Mouse (Mus musculus) layer of hippocampus, adult 9-10 months (tissue): ENCODE results near the gene Fryl.

Source experiments
- DNase-seq: peaks from one replicate; pipeline ENCODE4 v3.0.0; 2022; ENCODE audit warnings: low spot score

The Fryl gene

DNA sequence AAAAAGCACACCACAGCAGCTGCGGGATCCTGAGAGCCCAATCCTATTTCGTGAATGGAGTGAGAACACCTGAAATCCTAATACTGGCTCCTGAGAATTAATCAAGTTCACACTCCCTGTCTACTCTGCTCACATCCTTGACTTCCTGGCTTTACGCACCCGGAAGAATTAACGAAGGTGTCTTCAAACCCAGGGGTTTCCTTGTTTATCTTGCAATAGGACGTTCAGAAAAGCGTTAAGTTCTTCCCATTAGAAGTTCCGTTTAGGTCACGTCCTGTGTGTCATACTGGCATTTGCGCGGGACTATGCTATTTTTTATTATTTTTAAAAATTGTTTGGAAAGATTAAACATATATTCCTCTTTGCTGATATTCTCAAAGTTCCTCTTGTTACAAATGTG is 677 bp upstream of the Fryl start:
- no peak for DNase-seq

DNA sequence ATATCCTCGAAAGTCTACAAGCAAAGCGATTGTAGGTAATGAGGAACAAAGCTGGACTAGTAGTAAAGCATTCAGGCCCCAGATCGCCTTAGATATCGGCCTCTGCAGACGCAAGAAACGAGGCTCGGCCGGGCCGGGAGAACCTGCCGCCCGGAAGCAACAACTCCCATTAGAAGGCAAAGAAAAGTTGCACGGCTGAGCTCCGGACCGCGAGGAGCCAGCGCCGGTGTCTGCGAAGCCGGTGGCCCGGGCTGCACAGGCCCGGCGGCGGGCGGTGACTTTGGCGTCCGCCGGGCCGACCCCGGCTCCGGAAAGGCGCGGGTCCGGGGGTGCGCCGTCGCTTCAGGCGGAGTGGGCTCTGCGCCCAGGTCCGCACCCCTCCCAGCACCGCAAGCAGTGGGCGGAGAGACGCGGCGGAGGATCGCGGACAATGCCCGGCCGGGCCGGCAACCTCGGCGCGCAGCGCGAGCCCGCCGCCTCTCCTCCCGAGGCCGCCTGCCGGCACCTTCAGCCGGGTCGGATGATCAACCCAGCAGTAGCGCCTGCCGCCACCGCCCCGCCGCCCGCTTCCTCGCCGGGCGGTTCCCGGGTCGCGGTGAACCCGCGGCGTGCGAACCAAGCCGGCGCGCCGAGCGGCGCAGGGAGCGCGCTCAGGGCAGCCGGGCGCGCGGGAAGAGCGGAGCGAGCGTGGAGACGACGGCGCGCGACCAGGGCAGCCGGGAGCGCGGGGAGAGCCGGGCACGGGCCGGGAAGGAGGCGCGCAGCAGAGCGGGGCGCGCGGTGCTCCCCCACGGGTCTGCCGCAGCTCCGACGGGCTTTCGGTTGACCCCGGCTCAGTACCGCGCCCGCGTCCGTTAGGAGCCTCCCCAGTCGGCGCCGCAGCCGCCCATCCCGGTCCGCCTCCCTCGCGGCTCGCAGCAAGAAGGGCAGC is 833 bp downstream of the Fryl start:
- no peak for DNase-seq

DNA sequence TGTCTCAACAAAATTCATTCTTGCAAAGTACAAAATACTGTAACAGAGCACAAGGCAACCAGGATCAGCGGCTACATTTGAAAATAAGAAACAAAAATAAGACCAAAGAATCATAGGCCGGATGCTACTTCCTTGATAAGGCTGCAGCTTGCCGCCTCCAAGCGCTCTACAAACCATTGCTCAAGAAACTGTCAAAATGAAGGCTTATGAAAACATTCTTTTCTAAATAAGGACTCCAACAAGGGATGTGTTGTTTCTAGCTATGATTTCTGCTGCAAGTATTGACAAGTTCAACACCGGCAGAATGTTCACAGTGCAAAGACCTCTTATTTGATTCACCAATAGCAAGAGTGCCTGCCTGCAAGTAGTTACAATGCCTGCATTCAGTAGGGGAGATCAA is 1.8 kb downstream of the Fryl start:
- no peak for DNase-seq

DNA sequence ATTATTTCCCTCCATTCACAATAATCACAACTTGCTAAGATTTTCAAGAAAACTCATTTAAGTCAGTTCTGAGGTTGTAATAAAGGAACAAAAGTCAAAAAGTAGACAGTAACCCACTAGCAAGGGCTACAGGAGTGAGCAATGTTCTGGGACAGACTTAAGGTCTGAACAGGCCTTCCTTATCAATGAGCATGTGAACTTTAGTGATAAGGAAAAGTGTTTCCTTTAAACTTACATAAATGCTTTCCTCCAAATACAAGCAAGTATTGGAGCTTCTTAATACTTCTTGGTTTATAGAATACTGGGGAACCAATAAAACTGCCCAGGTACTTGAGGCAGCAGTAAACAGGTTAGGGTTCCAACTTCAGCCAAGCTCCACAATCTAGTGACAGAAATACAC is 3.7 kb downstream of the Fryl start:
- no peak for DNase-seq

DNA sequence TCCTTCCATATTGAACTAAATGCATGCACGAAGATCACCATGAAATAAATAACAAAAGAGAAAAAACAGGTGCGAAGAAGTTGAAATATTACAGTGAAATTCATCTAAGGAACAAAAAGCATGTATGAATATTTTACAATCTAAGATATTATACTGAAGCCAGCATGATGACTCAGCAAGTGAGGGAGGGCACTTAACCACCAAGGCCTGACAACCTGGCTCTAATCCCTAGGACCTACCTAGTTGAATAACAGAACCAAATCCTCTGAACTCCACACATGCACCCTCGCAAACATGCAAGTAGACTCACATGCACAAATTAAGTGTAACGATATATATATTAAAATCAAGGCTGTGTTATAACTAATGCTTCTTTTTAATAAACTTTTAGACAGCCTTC is 7.1 kb downstream of the Fryl start:
- no peak for DNase-seq

DNA sequence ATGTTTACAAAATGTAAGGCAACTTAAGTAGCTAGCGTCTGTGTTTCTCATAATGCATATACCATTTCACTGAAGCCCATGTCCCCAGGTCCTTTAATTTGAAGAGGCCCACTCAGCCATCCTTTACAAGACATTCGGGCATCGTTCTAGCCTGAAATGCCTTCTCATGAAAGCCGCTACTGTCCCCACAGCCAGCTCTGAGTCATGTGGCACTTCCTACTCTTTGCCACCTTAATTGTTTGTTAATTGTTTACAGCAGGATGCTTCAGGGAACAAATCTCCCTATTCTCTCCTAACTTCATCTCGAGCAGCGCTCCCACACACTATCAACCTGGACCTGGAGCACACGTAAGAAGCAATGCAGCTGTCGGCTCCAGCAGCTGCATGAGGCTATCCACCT is 8.2 kb downstream of the Fryl start:
- DNase-seq = no peak

DNA sequence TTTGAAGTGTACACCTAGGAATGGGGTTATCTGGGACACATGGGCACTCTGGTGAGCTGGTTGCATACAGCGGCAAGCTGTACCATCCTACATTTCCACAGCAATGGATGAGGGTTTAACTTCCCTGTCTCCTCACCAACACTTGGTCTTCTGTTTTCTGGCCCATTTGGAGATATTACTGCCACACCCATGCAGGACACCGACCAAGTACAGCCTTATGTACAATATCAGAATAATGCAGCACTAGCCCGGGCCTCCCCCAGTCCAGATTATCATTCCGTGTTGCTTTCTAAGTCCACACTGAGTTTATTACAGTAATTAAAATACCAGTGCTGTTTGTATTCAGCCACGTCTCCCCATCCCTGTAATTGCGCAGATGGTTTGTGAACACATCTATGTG is 10.0 kb downstream of the Fryl start:
- DNase-seq = no peak

DNA sequence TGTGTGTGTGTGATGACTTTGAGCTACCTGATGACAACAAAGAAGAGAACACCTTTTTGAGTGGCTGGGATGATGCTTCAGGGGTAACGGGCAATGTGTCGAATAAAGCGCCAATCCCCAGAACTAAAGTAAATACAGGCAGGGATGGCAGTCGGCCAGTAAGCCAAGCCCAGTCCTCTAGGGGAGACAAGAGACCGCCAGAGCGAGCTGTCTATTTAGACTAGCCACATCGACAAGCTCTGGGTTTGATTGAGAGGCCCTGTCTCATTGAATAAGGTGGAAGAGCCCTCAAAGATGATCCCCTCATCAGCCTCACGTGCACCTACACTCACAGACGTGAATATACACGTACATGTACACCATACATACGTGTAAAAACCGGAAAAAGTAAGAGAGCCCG is 12.0 kb downstream of the Fryl start:
- no peak for DNase-seq

DNA sequence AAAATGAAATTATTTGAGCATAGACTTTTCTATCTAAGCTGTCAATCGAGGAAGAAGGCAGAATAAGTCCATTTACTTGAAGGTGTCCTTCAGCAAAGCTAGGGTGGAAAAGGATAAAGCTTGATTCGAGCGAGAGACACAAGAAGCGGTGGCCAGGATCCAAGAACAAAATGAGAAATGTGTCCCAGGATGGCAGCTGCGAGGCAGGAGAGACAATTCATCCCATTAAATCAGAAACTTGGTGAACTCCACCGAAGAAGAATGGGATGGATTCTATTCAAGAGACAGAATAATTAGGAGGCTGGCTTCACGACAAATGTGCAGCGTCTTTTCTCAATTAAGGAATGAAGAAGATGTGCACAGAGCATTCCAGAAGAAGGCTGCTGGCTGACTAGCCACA is 14.5 kb downstream of the Fryl start:
- no peak for DNase-seq

DNA sequence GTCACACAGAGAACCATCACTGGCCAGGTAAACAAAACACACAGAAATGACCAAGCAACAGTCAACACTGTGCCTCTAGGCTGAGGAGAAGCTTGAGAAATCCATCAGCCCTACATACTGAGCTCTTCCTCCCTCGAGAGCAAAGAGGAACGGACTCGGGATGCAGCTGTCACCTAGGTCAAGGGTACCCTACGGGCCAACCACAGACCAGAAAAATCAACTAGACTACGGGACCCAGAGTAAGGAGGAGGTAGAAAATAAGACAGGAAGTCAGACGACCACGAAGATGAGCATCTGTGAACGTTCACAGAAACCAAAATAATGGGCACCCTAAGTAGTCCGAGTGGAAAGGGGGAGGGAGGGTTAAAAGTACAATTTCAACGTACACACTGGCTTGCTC is 15.1 kb downstream of the Fryl start:
- no peak for DNase-seq

DNA sequence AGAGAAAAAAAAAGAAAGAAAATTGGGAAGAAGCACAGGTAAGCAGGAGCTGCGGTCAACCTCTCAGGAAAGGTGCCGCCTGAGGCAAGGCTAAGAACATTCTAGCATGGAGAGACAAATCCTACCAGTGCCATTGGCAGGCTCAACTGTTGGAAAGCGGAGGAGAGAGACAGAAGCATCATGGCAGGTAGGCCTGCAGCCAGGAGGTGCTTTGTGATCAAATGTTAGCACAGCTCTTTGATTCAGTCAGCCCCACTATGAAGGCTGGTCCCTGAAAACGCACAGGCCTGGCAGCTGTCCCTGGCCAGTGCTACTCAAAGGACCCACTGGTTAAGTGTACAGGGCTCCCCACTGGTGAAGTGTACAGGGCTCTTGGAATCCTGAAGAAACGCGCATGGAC is 16.0 kb downstream of the Fryl start:
- no peak for DNase-seq

DNA sequence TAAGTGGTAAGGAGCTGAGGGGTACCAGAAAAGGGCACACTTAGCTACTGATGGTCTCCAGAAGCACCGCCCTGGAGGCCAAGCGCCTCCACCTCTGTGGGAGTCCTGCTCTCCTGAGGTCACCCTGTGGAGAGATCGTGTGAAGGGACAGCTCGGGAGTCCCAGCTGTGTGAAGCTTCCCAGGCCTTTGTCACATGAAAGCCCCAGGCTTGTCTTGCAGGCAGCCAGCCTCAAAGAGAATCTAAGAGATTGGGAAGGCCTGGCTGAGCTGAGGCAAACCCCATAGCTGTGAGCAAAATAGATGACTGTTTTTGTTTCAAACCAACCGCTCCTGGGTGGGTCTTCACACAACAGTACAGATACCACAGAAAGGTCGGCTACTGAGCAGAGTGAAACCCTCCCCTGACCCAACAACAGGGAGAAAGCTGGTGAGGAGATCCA is 19.5 kb downstream of the Fryl start:
- no peak for DNase-seq

DNA sequence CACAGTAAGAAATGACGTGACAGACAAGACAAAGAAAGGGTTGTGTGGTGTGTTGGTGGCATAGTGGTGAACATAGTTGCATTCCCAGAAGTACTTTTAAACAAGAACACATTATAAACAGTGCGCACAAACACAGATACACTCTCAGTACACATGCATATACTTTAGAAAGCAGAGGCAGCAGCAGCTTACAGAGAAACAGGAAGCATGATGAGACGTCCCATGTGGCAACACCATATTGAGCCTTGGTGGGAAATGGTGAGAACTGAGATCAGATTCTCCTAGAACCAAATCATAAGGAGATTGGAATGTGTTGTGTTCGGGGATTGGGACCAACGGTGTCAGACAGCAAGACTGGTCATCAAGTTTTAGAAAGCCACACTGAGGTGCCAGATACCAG is 21.2 kb downstream of the Fryl start:
- no peak for DNase-seq

DNA sequence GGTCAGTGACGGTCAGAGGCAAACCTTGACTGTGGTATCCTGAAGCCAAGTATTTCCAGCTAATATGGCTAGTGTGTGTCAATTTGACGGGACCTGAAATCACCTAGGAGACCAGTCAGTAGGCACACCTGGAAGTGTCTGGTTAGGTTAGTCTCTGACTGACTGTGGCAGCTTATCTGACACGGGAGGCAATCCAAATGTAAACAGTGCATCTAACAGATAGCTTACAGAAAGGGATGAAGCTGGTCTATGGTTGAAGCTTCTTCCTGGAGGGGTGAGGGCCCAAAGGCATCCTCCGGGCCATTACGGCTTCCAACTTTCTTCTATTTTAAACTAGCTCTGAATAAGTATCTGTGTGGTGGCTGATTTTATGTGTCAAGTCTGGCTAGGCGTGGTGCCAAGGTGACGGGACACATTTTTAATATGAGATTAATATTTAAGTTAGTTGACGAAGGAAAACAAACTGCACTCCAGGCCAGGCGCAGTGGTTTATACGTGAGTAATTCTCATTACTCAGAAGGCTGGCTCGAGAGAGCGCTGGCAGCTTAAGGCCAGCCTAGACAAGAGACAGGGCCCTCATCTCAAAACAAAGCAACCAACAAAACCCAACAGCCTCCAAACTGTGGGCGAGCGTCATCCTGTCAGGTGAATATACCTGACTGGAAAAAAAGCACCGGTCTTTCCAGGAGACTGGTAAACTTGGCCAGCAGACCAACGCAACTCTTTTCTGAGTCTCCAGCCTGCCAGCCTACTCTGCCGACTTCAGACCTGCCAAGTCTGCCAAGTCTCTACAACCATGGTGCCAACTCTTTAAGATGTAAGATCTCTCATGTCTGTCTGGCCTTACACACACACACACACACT is 23.2 kb downstream of the Fryl start:
- no peak for DNase-seq

DNA sequence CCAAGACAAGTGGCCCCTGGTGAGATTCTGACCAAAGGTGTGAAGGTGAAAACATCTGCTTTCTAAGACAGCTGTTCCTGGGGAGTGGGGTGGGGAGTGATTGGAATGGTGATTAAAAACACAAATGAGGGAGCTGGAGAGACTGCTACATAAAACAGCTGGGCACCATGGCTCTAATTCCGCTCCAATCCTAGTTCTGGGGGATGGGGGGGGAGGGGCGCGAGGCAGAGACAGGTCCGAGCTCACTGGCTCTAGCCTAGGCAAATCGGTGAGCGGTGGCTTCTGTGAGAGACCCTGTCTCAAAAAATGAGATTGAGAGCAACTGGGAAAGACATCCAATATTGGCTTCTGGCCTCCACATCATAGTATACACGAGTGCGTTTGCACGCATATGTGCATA is 24.2 kb downstream of the Fryl start:
- no peak for DNase-seq

DNA sequence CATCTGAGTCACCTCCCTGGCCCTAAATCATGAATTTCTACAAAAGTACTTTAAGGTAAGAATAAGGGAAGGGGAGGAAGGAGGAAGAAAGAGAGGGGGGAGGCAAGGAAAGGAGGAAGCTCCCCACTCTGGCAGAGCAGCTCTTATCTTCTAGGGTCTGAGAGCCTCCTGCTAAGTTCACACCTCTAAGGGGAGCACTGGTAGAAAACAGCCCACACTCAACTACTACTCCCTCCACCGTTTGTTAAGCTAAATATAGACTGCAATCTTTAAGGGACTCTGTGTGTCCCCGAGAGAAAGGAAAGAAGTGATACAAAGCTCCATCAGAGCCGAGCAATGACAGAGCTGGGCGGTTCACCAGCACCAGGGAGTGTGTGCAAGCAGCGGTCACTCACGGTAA is 24.6 kb downstream of the Fryl start:
- no peak for DNase-seq

DNA sequence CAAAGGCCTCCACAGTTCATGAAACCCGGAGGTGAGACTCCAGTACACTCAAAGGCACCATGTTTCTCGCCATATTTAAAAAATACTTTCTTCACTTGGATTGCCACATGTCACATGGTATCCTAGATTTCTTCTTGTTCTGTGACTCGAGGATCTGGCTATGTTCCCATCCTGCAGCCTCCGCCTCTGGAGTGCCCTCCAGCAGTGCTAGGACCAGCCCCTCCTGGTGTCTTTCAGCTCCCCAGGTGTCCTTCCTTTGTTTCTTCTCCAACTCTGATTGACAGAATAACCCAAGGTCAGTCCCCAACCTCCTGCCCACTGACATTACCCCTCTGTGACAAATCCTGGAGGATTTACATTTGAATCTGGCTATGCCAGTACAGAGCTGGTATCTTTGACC is 26.2 kb downstream of the Fryl start:
- no peak for DNase-seq

DNA sequence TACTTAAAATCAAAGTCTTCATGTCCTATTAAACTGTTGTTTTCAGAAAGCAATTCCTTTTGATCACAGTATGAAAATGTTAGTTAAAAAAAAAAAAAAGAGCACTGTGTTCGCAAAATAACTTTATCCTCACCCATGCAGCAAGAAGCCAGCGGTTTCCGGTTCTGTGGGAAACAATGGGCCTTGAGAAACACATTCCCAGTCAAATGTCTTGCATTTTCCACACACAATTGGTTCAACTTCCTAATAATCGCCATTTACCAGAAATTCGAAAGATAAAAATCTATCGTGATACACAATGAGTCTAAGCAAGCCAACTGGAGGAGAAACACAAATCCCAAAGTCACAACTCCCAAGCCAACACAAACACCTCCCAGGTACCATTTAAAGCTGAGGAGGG is 27.0 kb downstream of the Fryl start:
- DNase-seq = no peak

DNA sequence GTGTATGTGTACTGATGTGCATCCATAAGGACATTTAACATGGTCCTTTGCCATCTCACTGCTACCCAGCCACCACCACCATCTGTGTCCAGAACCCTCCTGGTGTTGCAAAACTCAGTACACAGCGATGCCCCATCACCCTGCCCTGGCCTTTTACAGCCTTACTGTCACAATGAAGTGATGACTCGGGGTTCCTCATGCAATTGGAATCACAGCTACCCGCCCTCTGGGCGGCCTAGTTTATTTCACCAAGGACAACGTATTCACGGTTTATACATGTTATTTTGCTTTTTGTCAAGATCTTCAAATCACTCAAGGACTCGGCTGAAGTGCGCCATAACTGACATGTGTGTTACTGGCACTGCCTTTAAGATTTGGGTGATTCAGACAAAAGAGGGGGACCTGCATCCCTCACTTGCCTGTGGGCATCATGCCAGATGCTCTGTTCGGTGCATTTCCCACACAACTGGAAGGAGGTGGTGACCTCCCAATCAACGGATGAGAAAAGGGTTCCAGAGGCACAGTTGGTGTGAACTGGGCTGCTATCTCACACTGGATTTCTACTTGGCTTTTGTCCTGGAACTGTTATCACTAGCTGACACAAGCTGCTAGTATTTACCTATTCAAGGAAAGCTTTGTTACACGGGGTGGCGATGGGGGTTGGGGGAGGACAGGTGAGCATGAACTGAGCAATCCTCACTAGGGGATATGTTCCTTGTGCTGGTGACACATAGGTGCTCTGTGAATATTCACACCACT is 27.9 kb downstream of the Fryl start:
- DNase-seq = no peak

DNA sequence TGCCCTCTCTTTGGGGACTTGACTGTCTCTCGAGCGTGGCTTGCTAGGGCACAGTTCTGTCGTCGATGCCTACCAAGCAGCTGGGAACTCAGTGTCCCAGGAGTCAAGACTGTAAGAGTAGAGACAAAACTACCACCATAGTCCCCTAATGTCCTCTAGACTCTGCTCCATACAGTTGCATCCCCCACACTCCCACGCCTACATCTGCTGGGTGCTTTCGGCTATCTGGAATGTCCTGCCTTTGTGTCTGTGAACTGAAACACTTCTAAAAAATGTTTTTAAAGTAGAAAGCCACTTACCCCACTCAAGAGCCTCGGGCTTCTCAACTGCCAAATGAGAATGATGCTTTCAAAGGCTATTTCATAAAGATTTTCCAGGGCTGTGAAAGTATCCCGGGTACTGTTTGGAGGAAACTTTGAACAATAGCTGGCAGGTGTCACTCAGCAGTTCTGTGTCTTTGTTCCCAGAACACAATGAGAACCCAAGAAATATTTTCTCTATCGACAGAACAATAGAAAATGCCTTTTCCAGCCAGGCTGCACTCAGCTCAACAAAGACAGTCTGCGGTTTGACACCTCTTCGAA is 28.8 kb downstream of the Fryl start:
- no peak for DNase-seq

DNA sequence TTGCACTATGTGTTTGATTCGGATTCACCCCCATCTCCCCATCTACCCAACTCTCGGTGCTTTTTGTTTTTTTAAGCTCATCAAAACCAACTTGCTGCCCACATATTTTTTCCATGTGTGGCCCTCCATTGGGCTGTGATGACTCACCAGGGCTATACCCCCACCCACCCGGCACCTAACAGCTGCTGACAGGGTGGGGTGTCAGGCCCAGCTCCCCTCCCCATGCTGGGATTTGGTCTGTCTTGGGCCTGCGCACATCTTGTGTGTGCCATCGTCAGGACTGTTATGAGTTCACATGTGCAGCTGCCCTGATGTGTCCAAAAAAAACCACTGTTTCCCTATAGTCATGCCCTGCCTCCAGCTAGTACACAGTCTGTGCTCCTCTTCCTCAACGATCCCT is 33.4 kb downstream of the Fryl start:
- no peak for DNase-seq

DNA sequence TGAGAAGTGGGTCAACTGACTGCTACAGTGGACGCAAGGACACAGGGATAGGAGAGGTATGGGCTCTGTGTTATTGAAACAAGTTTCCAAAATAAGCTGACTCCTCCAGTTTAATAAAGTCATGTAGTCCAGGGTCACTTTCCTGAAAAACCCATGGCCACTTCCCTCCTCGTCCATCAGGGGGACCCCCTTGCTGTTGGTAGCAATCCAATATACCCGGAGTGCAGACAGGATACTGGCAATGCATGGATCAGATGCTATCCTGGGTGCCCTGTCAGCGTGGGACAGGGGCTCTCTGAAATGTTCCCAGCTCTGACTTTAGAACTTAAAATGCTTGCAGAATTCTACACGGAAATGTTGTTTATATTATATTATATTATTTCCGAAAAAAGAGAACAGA is 34.0 kb downstream of the Fryl start:
- DNase-seq = no peak
